Mouse (Mus musculus): ENCODE data around the gene Cir1.

Gene Cir1

GRCm38 (mm10) chr2:73273249-73274118 is 39.0 kb downstream of the Cir1 start:
- in situ Hi-C loops (cut with MboI, MseI): loop anchor here (10.0 kb wide), 1 partner anchor 1739 kb away; no protein-coding TSS in a partner anchor

- in situ Hi-C loops (cut with MboI, MseI): loop anchor here (10.0 kb wide), 1 partner anchor 1738 kb away; no protein-coding TSS in a partner anchor
Measured at GRCm38 (mm10) chr2:73272351-73273248, 39.9 kb downstream of the Cir1 start.

- in situ Hi-C loops (cut with MboI, MseI): loop anchor here (10.0 kb wide), 1 partner anchor 1737 kb away; no protein-coding TSS in a partner anchor
Measured at GRCm38 (mm10) chr2:73271459-73272161, 40.9 kb downstream of the Cir1 start, which contains the start of gene Sp9. Gene Sp9 (plus strand): TSS chr2:73271925.

- in situ Hi-C loops (cut with MboI, MseI): loop anchor here (10.0 kb wide), 1 partner anchor 1736 kb away; no protein-coding TSS in a partner anchor
Measured at GRCm38 (mm10) chr2:73270593-73271458, 41.7 kb downstream of the Cir1 start.

- in situ Hi-C loops (cut with MboI, MseI): loop anchor here (10.0 kb wide), 1 partner anchor 1735 kb away; no protein-coding TSS in a partner anchor
Measured at GRCm38 (mm10) chr2:73270071-73270592, 42.4 kb downstream of the Cir1 start.

GRCm38 (mm10) chr2:73269666-73270065 is 42.8 kb downstream of the Cir1 start:
- in situ Hi-C loops (cut with MboI, MseI): loop anchor here (10.0 kb wide), 1 partner anchor 1735 kb away; no protein-coding TSS in a partner anchor

GRCm38 (mm10) chr2:73268836-73269395 is 43.6 kb downstream of the Cir1 start:
- in situ Hi-C loops (cut with MboI, MseI): no loop called here

GRCm38 (mm10) chr2:73268281-73268680 is 44.2 kb downstream of the Cir1 start:
- in situ Hi-C loops (cut with MboI, MseI): no loop called here

GRCm38 (mm10) chr2:73267818-73268217 is 44.7 kb downstream of the Cir1 start:
- in situ Hi-C loops (cut with MboI, MseI): no loop called here

- in situ Hi-C loops (cut with MboI, MseI): no loop called here
Measured at GRCm38 (mm10) chr2:73267231-73267630, 45.3 kb downstream of the Cir1 start.

- in situ Hi-C loops (cut with MboI, MseI): no loop called here
Measured at GRCm38 (mm10) chr2:73266623-73267022, 45.9 kb downstream of the Cir1 start.

- in situ Hi-C loops (cut with MboI, MseI): no loop called here
Measured at GRCm38 (mm10) chr2:73266011-73266410, 46.5 kb downstream of the Cir1 start.

- in situ Hi-C loops (cut with MboI, MseI): no loop called here
Measured at GRCm38 (mm10) chr2:73264611-73265195, 47.8 kb downstream of the Cir1 start.

- in situ Hi-C loops (cut with MboI, MseI): no loop called here
Measured at GRCm38 (mm10) chr2:73263794-73264610, 48.5 kb downstream of the Cir1 start.

- in situ Hi-C loops (cut with MboI, MseI): no loop called here
Measured at GRCm38 (mm10) chr2:73263172-73263765, 49.2 kb downstream of the Cir1 start.

GRCm38 (mm10) chr2:73248701-73249100 is 63.8 kb downstream of the Cir1 start:
- in situ Hi-C loops (cut with MboI, MseI): no loop called here

- in situ Hi-C loops (cut with MboI, MseI): no loop called here
Measured at GRCm38 (mm10) chr2:73241299-73241698, 71.2 kb downstream of the Cir1 start.

All from T-helper 2 cell (primary cell).